ENCODE assay signal across 8 mouse cellular contexts in the genomic region with DNA sequence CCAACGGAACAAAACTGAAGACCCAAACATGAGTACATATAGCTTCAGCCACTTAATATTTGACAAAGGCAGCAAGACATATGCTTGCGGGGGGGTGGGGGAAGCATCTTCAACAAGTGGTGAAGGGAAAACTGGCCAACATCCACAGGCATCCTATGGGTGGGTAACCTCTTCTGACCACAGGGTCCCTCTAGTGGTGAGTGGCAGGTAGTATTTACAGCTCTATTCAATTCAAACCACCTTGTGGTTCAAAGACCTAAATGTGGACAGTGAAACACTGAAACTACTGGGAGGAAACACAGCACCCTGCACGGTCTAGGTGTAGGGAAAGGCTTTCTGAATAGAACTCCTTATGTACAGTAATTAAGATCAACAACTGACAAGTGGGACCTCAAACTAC. TPM values are rescaled to one million over a fixed set of nuclear protein-coding genes. Genes with fewer than 3 reads are reported as not detected.
DNase-seq lines count a peak whose midpoint lies in the region; ATAC-seq lines count a peak whose summit lies in the region.

No protein-coding gene starts in this region.

- no peaks in the 10 kb centered on the region for H3K27me3 ChIP-seq in midbrain, embryonic 11.5 days (ENCODE audit: control insufficient read depth, insufficient read depth, low read length)
- no peaks in the 10 kb centered on the region for H3K27me3 ChIP-seq in midbrain, embryonic 16.5 days (ENCODE audit: control insufficient read depth, insufficient read depth, low read depth, low read length)
- no peaks in the 10 kb centered on the region for H3K27me3 ChIP-seq in midbrain, embryonic 14.5 days (ENCODE audit: control insufficient read depth, insufficient read depth, low read length)

- no peak overlapping the region for H3K4me3 ChIP-seq in midbrain, embryonic 11.5 days (ENCODE audit: low read depth, low read length)
- H3K4me3 ChIP-seq in midbrain, embryonic 16.5 days (ENCODE audit: low read depth, low read length), result no peak overlapping the region
- no peak overlapping the region for H3K4me3 ChIP-seq in midbrain, embryonic 14.5 days (replicated peaks; ENCODE audit: low read depth, low read length)

- peak; percentile 51 for DNase-seq in adrenal gland, postnatal 14 days
- no peak for DNase-seq in adrenal gland, adult 18-20 months (ENCODE audit: low spot score in 2 of 2)
- peak; percentile 88 for DNase-seq in midbrain, embryonic 11.5 days (ENCODE audit: low spot score, missing footprints)
- DNase-seq in cerebellum, postnatal 25 days, result peak; percentile 25 to 59
- peak; percentile 81 for DNase-seq in induced T-regulatory cell, adult 2 months (ENCODE audit: low read depth)
- DNase-seq in midbrain, embryonic 14.5 days, result peak; percentile 69
- DNase-seq in ovary, postnatal 36 days (ENCODE audit: low spot score), result no peak

- no peak overlapping the region for H3K9ac ChIP-seq in midbrain, embryonic 11.5 days (ENCODE audit: low read length)
- H3K9ac ChIP-seq in midbrain, embryonic 16.5 days (ENCODE audit: low read depth, low read length), result no peak overlapping the region
- no peak overlapping the region for H3K9ac ChIP-seq in midbrain, embryonic 14.5 days (replicated peaks; ENCODE audit: low read length)

- H3K4me1 ChIP-seq in midbrain, embryonic 11.5 days (ENCODE audit: control insufficient read depth, insufficient read depth, low read length), result no peaks in the 10 kb centered on the region
- H3K4me1 ChIP-seq in midbrain, embryonic 16.5 days (ENCODE audit: control insufficient read depth, insufficient read depth, low read length), result no peaks in the 10 kb centered on the region
- H3K4me1 ChIP-seq in midbrain, embryonic 14.5 days (ENCODE audit: control insufficient read depth, insufficient read depth, low read length), result no peaks in the 10 kb centered on the region

- peak; percentile 57 for ATAC-seq in midbrain, embryonic 11.5 days (ENCODE audit: low FRiP score)
- ATAC-seq in midbrain, embryonic 16.5 days, result no peak
- ATAC-seq in midbrain, embryonic 14.5 days (ENCODE audit: low FRiP score, low TSS enrichment), result no peak

- H3K36me3 ChIP-seq in midbrain, embryonic 11.5 days (ENCODE audit: control insufficient read depth, insufficient read depth, low read length), result 0 out of 2 replicates have a peak, but pooled peaks cover 2% of the 10 kb centered on the region
- peaks cover 1% of the 10 kb centered on the region; the same call in 1 of the 2 replicates for H3K36me3 ChIP-seq in midbrain, embryonic 16.5 days (ENCODE audit: control insufficient read depth, insufficient read depth, low read length)
- peaks cover 13% of the 10 kb centered on the region for H3K36me3 ChIP-seq in midbrain, embryonic 14.5 days (ENCODE audit: control insufficient read depth, insufficient read depth, low read length)

- 48% methylated on average over 3 of the region's 3 CpGs for WGBS in midbrain, embryonic 11.5 days
- 44% methylated on average over 3 of the region's 3 CpGs for WGBS in midbrain, embryonic 16.5 days
- 46% methylated on average over 3 of the region's 3 CpGs for WGBS in midbrain, embryonic 14.5 days

- no peak overlapping the region for H3K27ac ChIP-seq in midbrain, embryonic 11.5 days (ENCODE audit: low read depth, low read length)
- no peak overlapping the region for H3K27ac ChIP-seq in midbrain, embryonic 16.5 days (ENCODE audit: low read length)
- H3K27ac ChIP-seq in midbrain, embryonic 14.5 days (replicated peaks; ENCODE audit: low read depth, low read length), result no peak overlapping the region

- H3K9me3 ChIP-seq in midbrain, embryonic 11.5 days (ENCODE audit: control insufficient read depth, low read length), result no peaks in the 10 kb centered on the region
- H3K9me3 ChIP-seq in midbrain, embryonic 16.5 days (replicated peaks; ENCODE audit: control insufficient read depth, low read length, poor library complexity, severe bottlenecking), result no peaks in the 10 kb centered on the region
- H3K9me3 ChIP-seq in midbrain, embryonic 14.5 days (ENCODE audit: control insufficient read depth, low read length), result no peaks in the 10 kb centered on the region

- no peak overlapping the region for H3K4me2 ChIP-seq in midbrain, embryonic 11.5 days
- no peak overlapping the region for H3K4me2 ChIP-seq in midbrain, embryonic 16.5 days (ENCODE audit: low read length)
- H3K4me2 ChIP-seq in midbrain, embryonic 14.5 days (ENCODE audit: low read length), result no peak overlapping the region

RNA-seq across cellular contexts. Expression of a gene that starts 11.3 kb away (rescaled TPM):
- 218 and 243 TPM in 2 replicates for total RNA-seq in adrenal gland, postnatal 14 days (2021)
- total RNA-seq in adrenal gland, adult 18-20 months (2021), result 100 to 1,000 TPM; 267 to 274 TPM
- polyA plus RNA-seq in midbrain, embryonic 11.5 days (2014; fragmentation: Nextera tagmentation; extraction: Ambion mirVana), result 300 and 316 TPM in 2 replicates
- 253 and 254 TPM in 2 replicates for polyA plus RNA-seq in midbrain, embryonic 16.5 days (2015; fragmentation: Nextera tagmentation; extraction: Ambion mirVana)
- 258 and 282 TPM in 2 replicates for polyA plus RNA-seq in midbrain, embryonic 14.5 days (2014; fragmentation: Nextera tagmentation; extraction: Ambion mirVana)

RNA-seq across cellular contexts. Expression of a gene that starts 38.5 kb away (rescaled TPM):
- 30.9 and 33.2 TPM in 2 replicates for total RNA-seq in adrenal gland, postnatal 14 days (2021)
- total RNA-seq in adrenal gland, adult 18-20 months (2021), result 10 to 100 TPM; 22.7 to 26.1 TPM
- polyA plus RNA-seq in midbrain, embryonic 11.5 days (2014; fragmentation: Nextera tagmentation; extraction: Ambion mirVana), result 24.1 and 29.7 TPM in 2 replicates
- 17.6 and 18.7 TPM in 2 replicates for polyA plus RNA-seq in midbrain, embryonic 16.5 days (2015; fragmentation: Nextera tagmentation; extraction: Ambion mirVana)
- 22.5 and 30.0 TPM in 2 replicates for polyA plus RNA-seq in midbrain, embryonic 14.5 days (2014; fragmentation: Nextera tagmentation; extraction: Ambion mirVana)

RNA-seq across cellular contexts. Expression of a gene that starts 53.0 kb away (rescaled TPM):
- 42.9 and 43.8 TPM in 2 replicates for total RNA-seq in adrenal gland, postnatal 14 days (2021)
- 10 to 100 TPM; 50.9 to 55.4 TPM for total RNA-seq in adrenal gland, adult 18-20 months (2021)
- polyA plus RNA-seq in midbrain, embryonic 11.5 days (2014; fragmentation: Nextera tagmentation; extraction: Ambion mirVana), result 13.2 and 15.1 TPM in 2 replicates
- polyA plus RNA-seq in midbrain, embryonic 16.5 days (2015; fragmentation: Nextera tagmentation; extraction: Ambion mirVana), result 15.0 and 17.0 TPM in 2 replicates
- 15.0 and 15.4 TPM in 2 replicates for polyA plus RNA-seq in midbrain, embryonic 14.5 days (2014; fragmentation: Nextera tagmentation; extraction: Ambion mirVana)

RNA-seq across cellular contexts. Expression of a gene that starts 57.1 kb away (rescaled TPM):
- 56.6 and 62.8 TPM in 2 replicates for total RNA-seq in adrenal gland, postnatal 14 days (2021)
- 10 to 100 TPM; 45.8 to 59.5 TPM for total RNA-seq in adrenal gland, adult 18-20 months (2021)
- polyA plus RNA-seq in midbrain, embryonic 11.5 days (2014; fragmentation: Nextera tagmentation; extraction: Ambion mirVana), result 221 and 238 TPM in 2 replicates
- polyA plus RNA-seq in midbrain, embryonic 16.5 days (2015; fragmentation: Nextera tagmentation; extraction: Ambion mirVana), result 170 and 184 TPM in 2 replicates
- 194 and 204 TPM in 2 replicates for polyA plus RNA-seq in midbrain, embryonic 14.5 days (2014; fragmentation: Nextera tagmentation; extraction: Ambion mirVana)

Comparison
In these comparisons a context has a peak if more than half of its experiments do, and no peak if none do; other contexts are left out.
1. DNase-seq: peak in adrenal gland, postnatal 14 days (single experiment), midbrain, embryonic 11.5 days (single experiment), cerebellum, postnatal 25 days (2 of 2), induced T-regulatory cell, adult 2 months (single experiment) and midbrain, embryonic 14.5 days (single experiment); none in adrenal gland, adult 18-20 months (0 of 2) and ovary, postnatal 36 days (single experiment).